Mouse (Mus musculus): ENCODE measurements at regions not wholly inside any gene's neighbourhood (a gene's known extent, or its start where the extent isn't known, plus 50 kb on each side); places are given as distances from the start of the nearest gene placed in this dataset.

GRCm38 (mm10) chr4:84151971-84152450 lies 523.1 kb downstream of the Bnc2 start:
- TF ChIP-seq GATA1 (IDR thresholded peaks at IDR 0.05; ENCODE audit: low read depth, low read length) (no peak), POLR2A (IDR thresholded peaks at IDR 0.05; ENCODE audit: control insufficient read depth in 1 of 2, insufficient read depth in 1 of 2, low read depth in 1 of 2, low read length in 2 of 2, poor library complexity in 1 of 2) (no peak), MYB (IDR thresholded peaks at IDR 0.05; ENCODE audit: low read depth, low read length) (no peak), ZC3H11A (IDR thresholded peaks at IDR 0.05; ENCODE audit: low read depth, low read length) (no peak), CTCF (IDR thresholded peaks at IDR 0.05 in 2 of 3, conservative IDR thresholded peaks at IDR 0.05 in 1 of 3; ENCODE audit: control insufficient read depth in 1 of 3, insufficient read depth in 1 of 3, low read depth in 2 of 3, low read length in 3 of 3, poor library complexity in 1 of 3, severe bottlenecking in 1 of 3) (no peak), E2F4 (IDR thresholded peaks at IDR 0.05; ENCODE audit: borderline replicate concordance, low read depth, low read length) (no peak)

Measured in MEL (cell line).